Mouse (Mus musculus) liver, postnatal 0 days (tissue): ENCODE data around the gene Mlip.

Source experiments
- CTCF ChIP-seq: sonication (generic); IDR thresholded peaks from 2 replicates; pipeline ENCODE4 v1.5.1; 2016; ENCODE audit warnings: antibody characterized with exemption, low read depth
- EP300 ChIP-seq: IDR thresholded peaks from 2 replicates; pipeline ENCODE4 v1.6.1; 2016; ENCODE audit warnings: antibody characterized with exemption, low read depth, mild to moderate bottlenecking

DNA sequence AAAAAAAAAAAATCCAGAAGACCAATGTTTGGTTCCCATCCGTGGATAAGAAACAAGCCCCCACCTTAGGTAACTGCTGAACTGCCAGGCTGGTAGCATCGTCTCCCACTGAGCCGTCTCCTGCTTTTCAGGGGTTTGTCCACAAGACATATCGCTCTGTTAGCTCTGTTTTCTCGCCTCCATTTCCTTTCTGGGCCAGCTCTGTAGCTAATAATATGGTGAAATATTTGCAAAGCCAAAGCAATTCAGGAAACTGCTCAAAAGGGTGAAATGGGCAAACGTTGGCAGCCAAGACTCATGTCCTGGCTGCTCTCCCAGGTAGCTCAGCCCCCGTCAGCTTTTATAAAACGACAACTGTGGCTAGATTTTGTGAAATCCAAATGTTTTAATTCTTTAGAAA is 50.4 kb downstream of the Mlip start:
- TF ChIP-seq CTCF (no peak), EP300 (no peak)
